Mouse (Mus musculus) ovary, adult 18-20 months (tissue): ENCODE data around the gene Nr4a2.

Source experiments
- DNase-seq: peaks from one replicate; pipeline ENCODE4 v3.0.0; 2022; ENCODE audit warnings: low spot score, mixed read lengths

Gene Nr4a2

GRCm38 (mm10) chr2:57111791-57112538, 11.8 kb downstream of the Nr4a2 start:
- no peak for DNase-seq

GRCm38 (mm10) chr2:57111011-57111790, 12.6 kb downstream of the Nr4a2 start:
- DNase-seq, result no peak

GRCm38 (mm10) chr2:57110401-57110800, 13.4 kb downstream of the Nr4a2 start:
- DNase-seq, result no peak

GRCm38 (mm10) chr2:57109926-57110325, 13.9 kb downstream of the Nr4a2 start:
- no peak for DNase-seq

- no peak for DNase-seq
Observed at GRCm38 (mm10) chr2:57109301-57109700, 14.5 kb downstream of the Nr4a2 start.

- no peak for DNase-seq
Observed at GRCm38 (mm10) chr2:57108349-57108930, 15.4 kb downstream of the Nr4a2 start.

- DNase-seq, result no peak
Observed at GRCm38 (mm10) chr2:57105401-57105800, 18.4 kb downstream of the Nr4a2 start.

GRCm38 (mm10) chr2:57104731-57105130, 19.1 kb downstream of the Nr4a2 start:
- DNase-seq, result no peak

GRCm38 (mm10) chr2:57103845-57104660, 19.8 kb downstream of the Nr4a2 start:
- DNase-seq, result no peak

- DNase-seq, result no peak
Observed at GRCm38 (mm10) chr2:57102856-57103844, 20.7 kb downstream of the Nr4a2 start.

- no peak for DNase-seq
Observed at GRCm38 (mm10) chr2:57102091-57102855, 21.5 kb downstream of the Nr4a2 start.

GRCm38 (mm10) chr2:57100241-57100640, 23.6 kb downstream of the Nr4a2 start:
- no peak for DNase-seq

GRCm38 (mm10) chr2:57072452-57072851, 51.4 kb downstream of the Nr4a2 start:
- no peak for DNase-seq

- DNase-seq, result no peak
Observed at GRCm38 (mm10) chr2:57063480-57063879, 60.3 kb downstream of the Nr4a2 start.
